Mouse (Mus musculus) heart, embryonic 13.5 days (tissue): ENCODE results near the gene Myo9b. TPM values are rescaled to one million over a fixed set of nuclear protein-coding genes. Genes with fewer than 3 reads are reported as not detected.
A peak's percentile ranks its signal among the peaks of the same experiment; 100 is the strongest.
"Not testable (repeated sequence)": the region's sequence is repeated elsewhere in the genome, so short reads cannot be mapped to it uniquely, and the experiment has no call there.

ENCODE experiments used
- ATAC-seq: fragments of 200-750 bp; cut with Nextera tagmentation; 2 replicates; pipeline ENCODE4 v1.8.0; 2017; ENCODE audit warnings: moderate TSS enrichment; ENCODE audit not compliant: insufficient number of reproducible peaks, low FRiP score, low TSS enrichment; ENCODE audit errors: extremely low read depth
- H3K27ac ChIP-seq: fragments of 300-500 bp; sonication (generic); replicated peaks from 2 replicates; pipeline ENCODE4 v1.5.1; 2015; ENCODE audit warnings: moderate library complexity, mild to moderate bottlenecking, inconsistent platforms
- H3K27me3 ChIP-seq: fragments of 300-500 bp; sonication (generic); replicated peaks from 2 replicates; pipeline ENCODE4 v1.6.1; 2015; ENCODE audit warnings: mild to moderate bottlenecking, inconsistent platforms
- H3K36me3 ChIP-seq: fragments of 300-500 bp; sonication (generic); 2 replicates; pipeline ENCODE4 v1.6.1; 2015; ENCODE audit warnings: mild to moderate bottlenecking, inconsistent platforms
- H3K4me1 ChIP-seq: fragments of 300-500 bp; sonication (generic); 2 replicates; pipeline ENCODE4 v1.6.1; 2015; ENCODE audit warnings: inconsistent platforms
- H3K4me2 ChIP-seq: fragments of 300-500 bp; sonication (generic); 2 replicates; pipeline ENCODE4 v1.6.1; 2015; ENCODE audit warnings: inconsistent platforms, mild to moderate bottlenecking, moderate library complexity
- H3K4me3 ChIP-seq: fragments of 300-500 bp; sonication (generic); 2 replicates; pipeline ENCODE4 v1.5.1; 2015; ENCODE audit warnings: moderate library complexity, mild to moderate bottlenecking, inconsistent platforms
- H3K9ac ChIP-seq: fragments of 300-500 bp; sonication (generic); 2 replicates; pipeline ENCODE4 v1.6.1; 2015; ENCODE audit warnings: inconsistent platforms, mild to moderate bottlenecking, moderate library complexity
- H3K9me3 ChIP-seq: fragments of 300-500 bp; sonication (generic); 2 replicates; pipeline ENCODE4 v1.6.1; 2016; ENCODE audit warnings: inconsistent platforms
- WGBS: fragments of 180-500 bp; shearing (Covaris S2); methylation state at CpG from one replicate; pipeline ENCODE4 v1.1.7; 2015; ENCODE audit warnings: mixed read lengths; 5-methylcytosine and 5-hydroxymethylcytosine counted together
- polyA plus RNA-seq: library from polyadenylated mRNA; unstranded; fragments of >200 nt; fragmentation: Nextera tagmentation; extraction: Ambion mirVana; gene quantifications from 2 replicates; pipeline ENCODE4 v1.2.1, GENCODE M21; 2015

Myo9b gene
- polyA plus RNA-seq, 1 experiment from 2014 or later: 14.5 TPM

GRCm38 (mm10) chr8:71316486-71317031 lies 44.0 kb downstream of the Myo9b start:
- H3K36me3 ChIP-seq: peaks cover 55% of the 10 kb centered on the region
- H3K9me3 ChIP-seq: no peaks in the 10 kb centered on the region
- H3K4me1 ChIP-seq: peaks cover 54% of the 10 kb centered on the region
- no peaks in the 10 kb centered on the region for H3K27me3 ChIP-seq
- ATAC-seq: no peak
- H3K4me3 ChIP-seq: no peak overlapping the region
- peak overlapping the region; percentile 70 for H3K27ac ChIP-seq
- no peak overlapping the region for H3K9ac ChIP-seq
- H3K4me2 ChIP-seq: no peak overlapping the region

GRCm38 (mm10) chr8:71318610-71319009 lies 46.1 kb downstream of the Myo9b start:
- peaks cover 33% of the 10 kb centered on the region for H3K4me1 ChIP-seq
- not testable (repeated sequence) for H3K27me3 ChIP-seq, H3K9me3 ChIP-seq, H3K4me3 ChIP-seq, H3K9ac ChIP-seq, H3K27ac ChIP-seq, ATAC-seq, H3K4me2 ChIP-seq
- peaks cover 74% of the 10 kb centered on the region for H3K36me3 ChIP-seq
- 77% methylated on average over 5 of the region's 5 CpGs for WGBS

DNA sequence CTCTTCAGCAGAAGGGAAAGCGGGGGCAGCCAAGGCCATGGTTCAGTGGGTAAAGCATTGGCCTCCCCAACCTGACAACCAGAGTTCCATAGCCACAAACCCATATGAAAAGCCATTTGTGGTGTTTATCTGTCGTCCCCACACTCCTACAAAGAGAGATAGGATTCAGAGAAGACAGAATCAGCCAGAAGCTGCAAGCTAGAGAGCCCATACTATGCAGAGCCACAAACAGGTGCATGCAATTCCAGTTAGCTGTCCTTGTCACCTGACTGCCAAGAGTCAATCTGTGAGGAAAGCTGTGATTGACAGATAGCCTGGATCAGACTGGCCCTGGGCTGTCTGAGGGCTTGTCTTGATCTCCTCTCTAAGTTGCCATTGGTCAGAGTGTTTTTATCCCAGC lies 47.2 kb downstream of the Myo9b start:
- WGBS: 69% methylated on average over 2 of the region's 2 CpGs
- H3K4me3 ChIP-seq, ATAC-seq, H3K9ac ChIP-seq, H3K4me2 ChIP-seq, H3K27ac ChIP-seq, H3K27me3 ChIP-seq, H3K9me3 ChIP-seq: not testable (repeated sequence)
- Histone ChIP-seq H3K36me3 (peaks cover 85% of the 10 kb centered on the region), H3K4me1 (peaks cover 23% of the 10 kb centered on the region)

- no peak for ATAC-seq
- Histone ChIP-seq H3K9ac (no peak overlapping the region), H3K4me1 (no peaks in the 10 kb centered on the region), H3K4me3 (no peak overlapping the region), H3K27me3 (no peaks in the 10 kb centered on the region), H3K27ac (no peak overlapping the region), H3K36me3 (peaks cover 83% of the 10 kb centered on the region), H3K9me3 (no peaks in the 10 kb centered on the region), H3K4me2 (no peak overlapping the region)
- WGBS: 81% methylated on average over 3 of the region's 3 CpGs
Observed at GRCm38 (mm10) chr8:71322939-71323338, 50.4 kb downstream of the Myo9b start.

- Histone ChIP-seq H3K4me3 (no peak overlapping the region), H3K27ac (no peak overlapping the region), H3K9me3 (no peaks in the 10 kb centered on the region), H3K4me1 (no peaks in the 10 kb centered on the region), H3K4me2 (no peak overlapping the region), H3K27me3 (no peaks in the 10 kb centered on the region), H3K9ac (no peak overlapping the region), H3K36me3 (peaks cover 90% of the 10 kb centered on the region)
- 78% methylated on average over 1 of the region's 1 CpGs for WGBS
- ATAC-seq: no peak
Observed at GRCm38 (mm10) chr8:71324848-71325247, 52.3 kb downstream of the Myo9b start.

DNA sequence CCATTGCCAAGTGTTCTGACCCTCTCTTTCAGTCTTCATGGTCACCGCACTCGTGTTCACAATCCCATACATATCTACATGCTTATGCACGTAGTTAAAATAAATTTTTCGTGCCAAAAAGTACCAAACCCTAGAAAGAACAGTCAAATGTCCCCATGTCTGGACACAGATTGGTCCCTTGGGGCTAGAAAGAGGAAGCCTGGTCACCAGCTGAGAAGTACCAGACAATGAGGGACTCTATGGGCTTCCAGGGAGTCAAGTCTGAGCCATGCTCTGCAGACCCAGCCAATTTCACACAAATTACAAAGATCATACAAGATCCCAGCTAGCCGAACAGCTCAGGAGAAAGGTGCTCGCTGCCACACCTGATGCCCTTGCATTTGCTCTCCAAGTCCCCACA lies 65.3 kb downstream of the Myo9b start:
- not testable (repeated sequence) for H3K4me1 ChIP-seq, H3K27me3 ChIP-seq, H3K4me2 ChIP-seq, ATAC-seq, H3K9me3 ChIP-seq, H3K4me3 ChIP-seq, H3K27ac ChIP-seq, H3K9ac ChIP-seq
- WGBS: 95% methylated on average over 6 of the region's 6 CpGs
- H3K36me3 ChIP-seq: peaks cover 83% of the 10 kb centered on the region

- Histone ChIP-seq H3K9ac (no peak overlapping the region), H3K36me3 (peaks cover 92% of the 10 kb centered on the region), H3K4me2 (no peak overlapping the region), H3K27me3 (no peaks in the 10 kb centered on the region), H3K4me3 (no peak overlapping the region), H3K9me3 (no peaks in the 10 kb centered on the region), H3K4me1 (no peaks in the 10 kb centered on the region), H3K27ac (no peak overlapping the region)
- 72% methylated on average over 5 of the region's 5 CpGs for WGBS
- no peak for ATAC-seq
Observed at GRCm38 (mm10) chr8:71340625-71341024, 68.1 kb downstream of the Myo9b start.

DNA sequence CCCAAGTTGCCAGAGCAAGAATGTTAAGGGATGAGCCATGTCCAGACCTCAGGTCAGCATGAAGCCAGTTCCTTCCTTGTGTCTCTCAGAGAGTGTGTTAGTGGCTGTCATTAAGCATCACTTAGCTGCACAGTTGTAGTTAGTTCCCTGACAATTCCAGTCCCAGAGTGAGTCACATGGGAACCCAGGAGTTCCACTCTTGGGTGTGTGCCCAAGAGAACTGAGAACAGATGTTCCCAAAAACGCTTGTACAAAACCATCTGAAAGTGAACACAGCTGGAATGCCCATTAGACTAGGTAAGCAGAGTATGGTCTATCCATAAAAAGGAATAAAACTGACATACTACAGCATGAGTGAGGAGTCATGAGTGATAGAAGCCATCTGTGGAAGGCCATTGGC lies 74.1 kb downstream of the Myo9b start:
- 82% methylated on average over 1 of the region's 1 CpGs for WGBS
- no peak overlapping the region for H3K27ac ChIP-seq
- ATAC-seq: no peak

DNA sequence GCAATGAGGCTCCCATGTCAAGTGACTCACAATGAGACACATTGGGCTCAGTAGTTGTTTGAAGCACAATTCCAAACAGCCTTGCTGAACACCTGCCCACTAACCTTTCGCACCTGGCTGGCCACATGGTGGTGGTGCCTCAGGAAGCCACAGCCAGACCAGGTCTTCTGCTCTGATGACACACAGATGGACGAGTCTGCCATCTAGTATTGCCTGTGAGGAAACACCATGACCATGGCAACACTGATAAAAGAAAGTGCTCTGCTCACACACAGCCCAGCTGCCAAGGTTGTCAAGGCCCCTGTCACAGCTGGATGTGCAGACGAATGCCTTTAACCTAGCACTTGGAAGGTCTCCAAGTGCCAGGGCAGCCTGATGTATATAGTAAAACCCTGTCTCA lies 78.6 kb downstream of the Myo9b start:
- Histone ChIP-seq H3K9ac (no peak overlapping the region), H3K4me2 (no peak overlapping the region), H3K4me1 (peaks cover 5% of the 10 kb centered on the region; the same call in 1 of the 2 replicates), H3K27ac (no peak overlapping the region), H3K9me3 (no peaks in the 10 kb centered on the region), H3K36me3 (peaks cover 100% of the 10 kb centered on the region), H3K4me3 (no peak overlapping the region), H3K27me3 (no peaks in the 10 kb centered on the region)
- 48% methylated on average over 3 of the region's 3 CpGs for WGBS
- no peak for ATAC-seq

More for the DNA sequence above, 74.1 kb downstream of the Myo9b start:
- Histone ChIP-seq H3K4me3 (no peak overlapping the region), H3K36me3 (peaks cover 99% of the 10 kb centered on the region), H3K4me2 (no peak overlapping the region), H3K9ac (no peak overlapping the region), H3K9me3 (no peaks in the 10 kb centered on the region), H3K27me3 (no peaks in the 10 kb centered on the region), H3K4me1 (peaks cover 5% of the 10 kb centered on the region; the same call in 1 of the 2 replicates)

GRCm38 (mm10) chr8:71351520-71351919 lies 79.0 kb downstream of the Myo9b start:
- Histone ChIP-seq H3K9ac (no peak overlapping the region), H3K4me1 (peaks cover 5% of the 10 kb centered on the region; the same call in 1 of the 2 replicates), H3K4me2 (no peak overlapping the region), H3K4me3 (no peak overlapping the region), H3K27ac (no peak overlapping the region), H3K9me3 (no peaks in the 10 kb centered on the region), H3K36me3 (peaks cover 100% of the 10 kb centered on the region), H3K27me3 (no peaks in the 10 kb centered on the region)
- ATAC-seq: no peak
- WGBS: 100% methylated on average over 1 of the region's 1 CpGs

- WGBS: 89% methylated on average over 3 of the region's 3 CpGs
- Histone ChIP-seq H3K27me3 (no peaks in the 10 kb centered on the region), H3K4me2 (no peak overlapping the region), H3K27ac (no peak overlapping the region), H3K4me3 (no peak overlapping the region), H3K36me3 (peaks cover 88% of the 10 kb centered on the region), H3K9me3 (no peaks in the 10 kb centered on the region), H3K9ac (no peak overlapping the region), H3K4me1 (no peaks in the 10 kb centered on the region)
- ATAC-seq: no peak
Observed at GRCm38 (mm10) chr8:71358026-71358425, 85.5 kb downstream of the Myo9b start.

DNA sequence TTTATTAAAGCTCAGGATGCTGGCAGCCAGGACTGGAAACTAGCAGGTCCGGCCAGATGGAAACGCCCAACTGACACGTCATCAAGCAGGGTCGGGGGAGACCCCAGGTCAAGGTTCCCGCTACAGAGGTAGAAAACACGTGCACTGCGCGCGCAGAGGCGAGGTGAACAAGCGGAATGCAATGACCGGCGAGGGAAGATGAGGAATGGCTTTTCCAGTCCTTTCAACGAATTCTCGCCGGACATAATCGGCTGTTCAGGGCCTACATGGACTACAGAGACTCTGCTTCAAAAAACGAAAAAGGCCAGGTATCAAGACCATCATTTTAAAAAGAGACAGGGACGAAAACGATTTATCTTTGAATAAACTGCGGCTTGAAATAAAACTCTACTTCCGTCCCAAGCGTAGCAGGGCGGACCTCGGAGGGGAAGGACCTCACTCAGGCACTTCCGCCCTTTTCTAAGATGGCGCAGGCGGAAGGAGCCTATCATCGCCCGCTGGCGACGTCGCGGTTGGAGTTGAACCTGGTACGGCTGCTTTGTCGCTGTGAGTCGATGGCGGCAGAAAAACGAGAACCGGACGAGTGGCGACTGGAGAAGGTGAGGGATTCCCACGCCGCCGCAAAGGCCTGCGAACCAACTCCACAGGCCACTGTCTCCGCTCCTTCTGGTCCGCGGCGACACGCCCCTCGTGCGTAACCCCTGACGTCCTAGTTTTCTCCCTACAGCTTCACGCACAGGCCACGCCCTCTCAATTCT lies 94.4 kb downstream of the Myo9b start, which contains the start of gene Use1:
Gene Use1, plus strand, starts transcription at position 78 of the 758 bp plus-strand sequence.
- peak; percentile 77 for ATAC-seq
- Histone ChIP-seq H3K4me1 (peaks cover 40% of the 10 kb centered on the region), H3K4me3 (peak within 1 kb of the TSS; percentile 72), H3K4me2 (peak within 1 kb of the TSS; percentile 87), H3K27ac (peak within 1 kb of the TSS; percentile 93), H3K9me3 (no peaks in the 10 kb centered on the region), H3K36me3 (peaks cover 19% of the 10 kb centered on the region), H3K9ac (peak within 1 kb of the TSS; percentile 84), H3K27me3 (no peaks in the 10 kb centered on the region)
- WGBS: under 1% methylated on average over 56 of the region's 56 CpGs
